Mouse (Mus musculus): Measurements from ENCODE around the gene Lrrc36.

Gene Lrrc36

DNA sequence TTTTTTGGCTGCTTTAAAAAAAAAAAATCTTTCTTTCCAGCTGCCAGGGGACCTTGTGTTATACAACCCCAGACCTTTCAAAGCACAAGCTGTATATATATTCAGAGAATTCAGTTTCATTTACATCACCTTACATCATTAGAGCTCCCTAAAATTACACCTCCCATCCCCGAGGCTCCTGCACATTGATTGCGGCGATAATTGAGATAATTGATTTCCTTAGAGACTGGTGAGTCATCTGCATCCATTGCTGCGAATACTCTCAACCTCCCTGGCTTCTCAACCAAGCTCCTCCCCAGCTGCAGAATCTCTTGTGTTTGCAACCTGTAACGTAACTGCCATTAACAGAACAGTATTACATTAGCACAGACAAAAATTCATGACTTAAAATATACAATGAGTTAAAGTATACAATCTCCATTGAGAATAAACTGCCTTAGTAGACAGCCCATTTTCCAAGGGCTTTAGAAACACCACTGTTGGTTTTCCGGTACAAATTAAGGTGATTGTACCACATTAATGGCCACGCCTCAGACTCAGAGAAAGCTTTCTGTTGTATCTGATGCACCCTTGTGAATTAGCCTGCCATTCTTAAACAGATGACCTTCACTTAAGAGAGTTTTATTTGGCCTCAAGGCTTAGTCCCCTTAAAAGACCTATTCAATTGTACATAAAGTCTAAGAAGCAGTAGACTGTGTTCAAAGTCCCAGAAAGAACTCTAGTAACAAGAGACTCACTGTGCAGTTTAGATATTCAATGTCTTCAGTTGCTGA is 18.6 kb downstream of the Lrrc36 start:
- no peak for DNase-seq (ENCODE audit: low spot score in 2 of 2)

DNA sequence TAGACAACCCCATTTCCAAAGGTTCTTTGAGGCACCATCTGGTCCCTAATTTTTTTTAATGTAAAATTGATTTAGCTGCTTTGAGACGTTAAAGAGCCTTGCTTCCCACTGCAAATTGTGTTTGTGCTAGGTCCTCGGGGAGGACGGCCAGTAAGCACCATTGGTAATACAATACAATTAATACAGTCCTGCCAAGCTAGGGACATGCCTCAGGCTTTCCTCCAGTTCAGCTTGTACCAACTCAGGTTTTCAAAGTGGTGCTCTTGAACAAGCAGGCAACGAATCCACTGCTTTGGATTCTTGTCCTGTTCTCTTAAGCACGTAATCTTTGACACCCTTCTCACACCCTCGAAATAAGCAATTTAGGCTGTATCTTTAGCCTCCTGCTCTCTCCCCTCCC is 19.6 kb downstream of the Lrrc36 start:
- no peak for DNase-seq (ENCODE audit: low spot score in 2 of 2)

DNA sequence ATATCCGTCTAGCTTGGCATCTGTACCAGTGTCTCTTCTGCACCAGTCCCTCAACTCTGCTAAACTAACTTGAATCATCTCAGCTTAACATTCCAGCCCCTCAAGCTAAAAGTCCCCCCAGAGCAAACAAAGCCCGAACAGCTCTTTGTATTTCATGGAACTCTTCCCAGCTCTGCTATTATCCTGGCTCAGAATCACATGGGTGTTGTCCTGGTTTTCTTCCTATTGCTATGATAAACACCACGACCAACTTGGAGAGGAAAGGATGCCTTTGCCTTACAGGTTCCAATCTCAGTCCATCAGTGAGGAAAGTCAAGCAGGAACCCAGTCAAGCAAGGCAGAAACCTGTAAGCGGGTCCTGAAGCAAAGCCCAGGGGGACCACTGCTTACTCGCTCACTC is 20.1 kb downstream of the Lrrc36 start:
- DNase-seq (ENCODE audit: low spot score in 2 of 2) = no peak

DNA sequence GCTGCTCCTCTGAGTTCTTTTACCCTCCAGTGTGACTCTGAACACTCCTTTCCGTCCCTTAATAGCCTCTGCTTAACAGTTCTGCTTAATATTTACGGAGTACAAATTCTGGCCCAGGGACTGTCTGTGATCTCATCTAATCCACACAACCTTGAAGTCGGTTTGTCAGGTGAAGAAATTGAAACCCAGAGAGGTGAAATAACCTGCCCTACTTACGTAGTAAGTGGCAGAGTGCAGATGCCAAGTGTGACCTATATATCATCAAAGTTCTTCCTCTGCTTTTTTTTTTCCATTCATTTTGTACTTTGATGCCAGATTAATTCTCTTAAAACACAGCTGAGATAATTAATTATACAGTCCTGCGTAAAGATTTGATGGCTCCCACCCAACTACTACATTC is 20.8 kb downstream of the Lrrc36 start:
- no peak for DNase-seq (ENCODE audit: low spot score in 2 of 2)

DNA sequence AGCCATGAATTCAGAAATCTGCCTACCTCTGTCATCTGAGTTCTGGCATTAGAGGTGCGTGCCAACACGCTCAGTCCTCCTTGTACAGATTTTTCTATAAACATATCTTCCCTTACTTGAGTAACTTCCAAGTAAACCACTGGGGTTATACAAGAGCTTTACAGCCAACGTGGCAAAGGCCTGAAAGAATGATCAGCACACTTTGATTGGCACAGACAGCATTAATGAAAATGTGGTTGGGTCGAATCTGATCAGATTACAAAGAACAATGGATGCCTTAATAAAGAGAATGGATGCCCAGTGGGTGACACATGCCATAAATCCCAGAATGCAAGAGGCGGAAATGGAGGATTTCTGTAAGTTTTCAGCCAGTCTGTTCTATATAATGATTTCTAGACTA is 22.8 kb downstream of the Lrrc36 start:
- no peak for DNase-seq (ENCODE audit: low spot score in 2 of 2)

DNA sequence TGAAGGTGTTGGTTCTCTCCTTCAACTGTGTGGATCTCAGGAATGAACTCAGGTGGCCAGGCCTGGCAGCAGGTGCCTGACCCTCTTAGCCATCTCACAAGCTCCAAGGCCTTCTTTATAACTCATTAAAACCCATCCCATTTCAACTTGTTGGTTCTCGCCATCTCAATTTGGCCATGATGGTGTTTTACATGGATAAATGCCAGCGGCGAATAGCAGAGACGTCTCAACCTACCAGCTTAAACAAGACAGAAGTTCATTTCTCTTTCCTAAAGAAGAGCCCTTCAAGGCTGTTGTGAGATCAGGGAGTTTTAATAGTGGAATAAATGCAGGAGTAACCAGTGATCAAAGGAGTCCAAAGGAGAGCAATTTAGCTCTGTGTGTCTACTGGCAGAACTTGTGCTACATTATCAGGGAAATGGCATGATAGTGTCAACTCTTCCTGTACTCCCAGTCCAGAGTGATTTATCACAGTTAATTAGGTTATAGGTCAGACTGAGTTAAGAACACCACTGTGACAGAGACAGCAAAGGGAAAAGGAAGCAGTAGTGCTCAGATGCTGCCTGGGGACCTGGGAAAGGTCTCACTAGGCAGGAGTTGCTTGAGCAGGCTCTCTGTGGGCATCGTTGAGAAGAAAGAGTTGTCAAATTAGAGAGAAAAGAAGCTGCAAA is 23.8 kb downstream of the Lrrc36 start:
- no peak for DNase-seq (ENCODE audit: low spot score in 2 of 2)

DNA sequence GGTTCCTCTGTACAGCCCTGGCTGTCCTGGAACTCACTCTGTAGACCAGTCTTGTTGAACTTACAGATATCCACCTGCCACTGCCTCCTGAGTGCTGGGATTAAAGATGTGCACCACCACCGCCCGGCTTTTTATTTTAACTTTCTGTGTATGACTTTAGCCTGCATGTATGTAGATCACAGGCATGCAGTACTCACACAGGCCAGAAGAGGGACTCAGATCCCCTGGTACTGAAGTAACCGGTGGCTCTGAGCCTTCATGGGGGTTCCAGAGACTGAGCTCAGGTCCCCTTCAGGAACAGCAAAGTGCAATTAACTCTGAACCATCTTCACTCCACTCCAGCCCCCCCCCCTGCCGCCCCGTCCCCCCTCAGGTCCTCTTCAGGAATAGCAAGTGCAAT is 25.5 kb downstream of the Lrrc36 start:
- DNase-seq (ENCODE audit: low spot score in 2 of 2) = no peak

DNA sequence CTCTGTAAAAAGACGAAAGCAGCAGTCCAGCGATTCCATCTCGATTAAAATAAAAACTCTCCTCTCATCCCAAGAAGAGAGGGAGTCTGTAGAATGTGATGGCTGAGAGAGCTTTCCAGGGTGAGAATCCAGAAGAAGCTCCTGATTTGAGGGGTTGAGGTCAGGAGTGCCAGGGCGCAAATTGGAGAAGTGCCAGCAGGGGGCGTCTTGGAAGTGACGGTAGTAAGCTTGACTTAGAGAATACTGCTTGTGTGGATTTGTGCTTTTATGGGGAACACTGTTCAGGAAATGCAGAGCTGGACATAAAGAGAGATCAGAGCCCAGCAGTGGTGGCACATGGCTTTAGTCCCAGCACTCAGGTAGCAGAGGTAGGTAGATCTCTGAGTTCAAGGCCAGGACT is 28.1 kb downstream of the Lrrc36 start:
- DNase-seq (ENCODE audit: low spot score in 2 of 2) = no peak

DNA sequence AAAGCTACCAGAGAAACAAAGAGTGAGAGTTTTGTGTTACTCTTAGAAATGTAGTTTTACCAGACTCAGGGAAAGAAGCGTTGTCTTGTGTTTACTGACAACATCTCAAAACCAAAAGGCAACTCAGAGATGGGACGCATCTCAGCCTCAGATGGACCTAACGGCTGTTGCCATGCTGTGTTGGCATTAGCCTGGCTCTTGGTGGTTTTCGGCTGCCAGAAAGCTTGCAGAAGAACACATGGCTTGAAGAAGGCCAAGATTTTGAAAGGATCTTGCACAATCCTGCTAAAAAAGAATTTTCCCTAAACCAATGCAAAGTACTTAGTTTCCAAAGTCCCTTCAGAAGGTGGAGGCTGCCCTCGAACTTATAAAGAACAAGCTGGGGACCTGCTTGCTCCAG is 29.3 kb downstream of the Lrrc36 start:
- DNase-seq (ENCODE audit: low spot score in 2 of 2) = no peak

DNA sequence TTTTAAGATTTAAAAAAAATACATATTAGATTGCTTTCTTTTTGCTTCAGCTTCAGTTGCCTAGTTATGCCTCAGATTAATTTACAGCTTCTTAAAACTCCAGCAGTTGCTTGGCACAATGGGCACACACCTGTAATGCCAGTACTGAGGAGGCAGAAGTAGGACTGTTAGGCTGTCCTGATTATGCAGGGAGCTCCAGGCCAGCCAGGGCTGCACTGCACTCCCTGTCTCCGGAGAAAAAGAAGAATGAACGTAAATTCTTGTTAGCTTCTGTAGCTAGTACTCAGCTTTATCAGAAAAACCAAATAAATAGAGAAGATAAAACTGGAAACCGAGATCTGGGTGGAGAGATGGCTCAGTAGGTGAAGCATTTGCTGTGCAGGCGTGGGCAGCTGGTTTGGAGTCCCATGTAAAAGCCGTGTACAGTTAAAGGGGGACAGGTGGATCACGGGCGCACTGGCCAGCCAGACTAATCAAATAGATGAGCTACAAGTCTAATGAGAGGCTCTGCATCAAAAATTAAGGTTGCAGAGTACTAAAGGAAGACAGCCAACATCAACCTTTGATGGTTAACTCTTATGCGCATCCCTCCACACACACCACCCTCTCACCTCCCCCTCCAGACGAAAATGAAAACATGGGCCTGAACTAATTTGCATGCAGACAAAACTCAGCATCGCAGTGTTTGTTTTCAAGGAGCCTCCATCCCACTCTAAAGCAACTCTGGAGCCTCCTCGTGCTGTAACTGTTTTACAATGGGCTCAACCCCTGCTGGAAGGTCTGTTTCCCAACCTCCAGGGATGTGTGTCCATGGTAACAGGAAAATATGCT is 32.1 kb downstream of the Lrrc36 start:
- DNase-seq (ENCODE audit: low spot score in 2 of 2) = peak in 1 of 2 experiments; percentile 38

DNA sequence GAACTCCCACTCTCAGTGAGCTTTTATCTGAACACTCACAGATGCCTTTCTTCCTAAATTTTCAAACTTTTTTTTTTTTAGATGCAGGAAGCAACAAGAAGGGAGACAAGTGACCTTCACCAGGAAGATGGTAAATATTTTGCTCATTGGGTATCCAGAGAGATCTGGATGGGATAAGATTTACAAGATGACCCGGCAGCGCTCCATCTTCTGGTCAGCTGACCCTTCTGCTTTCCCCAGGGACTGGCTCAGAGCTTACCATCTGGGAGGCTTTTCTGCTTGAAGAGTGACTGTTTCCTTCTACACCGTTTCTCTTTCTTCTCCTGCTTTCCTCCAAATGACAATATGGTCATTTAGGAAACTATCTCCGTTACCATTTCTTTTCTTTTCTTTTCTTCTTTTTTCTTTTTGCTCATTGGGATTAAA is 32.8 kb downstream of the Lrrc36 start:
- no peak for DNase-seq (ENCODE audit: low spot score in 2 of 2)

DNA sequence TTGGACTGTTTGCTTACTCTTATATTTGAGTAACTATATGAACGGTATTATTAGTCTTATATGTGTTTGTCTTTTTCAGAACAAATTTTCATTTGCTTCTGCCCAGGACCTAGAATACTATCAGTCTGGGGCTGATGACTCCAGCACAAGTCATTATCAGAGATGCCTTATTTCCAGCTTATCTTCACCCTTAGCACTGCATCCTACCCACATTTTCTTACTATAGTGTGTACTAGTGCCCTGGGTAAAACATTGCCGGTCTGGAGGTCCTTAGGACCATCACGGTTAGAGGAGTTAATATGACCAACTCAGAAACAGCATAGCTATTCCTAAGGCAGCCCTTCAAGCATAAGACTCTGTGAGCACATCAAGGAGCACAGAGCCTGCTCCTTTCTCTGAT is 34.8 kb downstream of the Lrrc36 start:
- DNase-seq (ENCODE audit: low spot score in 2 of 2) = no peak

DNA sequence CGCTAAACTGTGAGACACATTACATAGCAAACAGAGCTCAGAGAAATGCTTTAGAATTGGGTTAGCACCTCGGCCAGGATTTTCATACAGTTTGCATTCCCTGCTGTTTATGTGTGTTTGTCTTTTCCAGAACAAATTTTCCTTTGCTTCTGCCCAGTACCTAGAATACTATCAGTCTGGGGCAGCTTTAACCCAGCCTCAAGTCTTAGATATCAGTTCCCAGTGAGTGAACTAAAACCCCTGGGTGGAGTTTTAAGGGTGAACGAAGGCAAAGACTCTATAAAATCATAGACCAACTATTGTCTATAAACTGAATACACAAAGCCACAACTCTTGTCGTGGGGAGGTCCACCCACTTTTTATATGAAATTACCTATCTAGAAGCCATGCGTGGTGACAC is 35.2 kb downstream of the Lrrc36 start:
- DNase-seq (ENCODE audit: low spot score in 2 of 2) = no peak

DNA sequence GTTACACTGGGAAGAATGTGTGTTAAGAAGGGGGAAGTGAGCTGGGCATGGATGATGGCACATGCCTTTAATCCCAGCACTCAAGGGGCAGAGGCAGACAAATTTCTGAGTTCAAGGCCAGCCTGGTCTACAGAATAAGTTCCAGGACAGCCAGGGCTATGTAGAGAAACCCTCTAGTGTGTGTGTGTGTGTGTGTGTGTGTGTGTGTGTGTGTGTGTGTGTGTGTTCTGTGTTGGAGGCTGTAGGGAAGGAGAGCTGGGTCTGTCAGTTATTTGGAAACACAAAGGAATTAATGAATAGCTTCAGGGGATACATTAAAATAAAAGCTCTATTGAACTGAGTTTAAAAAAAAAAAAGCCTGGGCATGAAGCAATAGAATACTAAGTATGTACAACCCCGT is 37.6 kb downstream of the Lrrc36 start:
- DNase-seq (ENCODE audit: low spot score in 2 of 2) = no peak

DNA sequence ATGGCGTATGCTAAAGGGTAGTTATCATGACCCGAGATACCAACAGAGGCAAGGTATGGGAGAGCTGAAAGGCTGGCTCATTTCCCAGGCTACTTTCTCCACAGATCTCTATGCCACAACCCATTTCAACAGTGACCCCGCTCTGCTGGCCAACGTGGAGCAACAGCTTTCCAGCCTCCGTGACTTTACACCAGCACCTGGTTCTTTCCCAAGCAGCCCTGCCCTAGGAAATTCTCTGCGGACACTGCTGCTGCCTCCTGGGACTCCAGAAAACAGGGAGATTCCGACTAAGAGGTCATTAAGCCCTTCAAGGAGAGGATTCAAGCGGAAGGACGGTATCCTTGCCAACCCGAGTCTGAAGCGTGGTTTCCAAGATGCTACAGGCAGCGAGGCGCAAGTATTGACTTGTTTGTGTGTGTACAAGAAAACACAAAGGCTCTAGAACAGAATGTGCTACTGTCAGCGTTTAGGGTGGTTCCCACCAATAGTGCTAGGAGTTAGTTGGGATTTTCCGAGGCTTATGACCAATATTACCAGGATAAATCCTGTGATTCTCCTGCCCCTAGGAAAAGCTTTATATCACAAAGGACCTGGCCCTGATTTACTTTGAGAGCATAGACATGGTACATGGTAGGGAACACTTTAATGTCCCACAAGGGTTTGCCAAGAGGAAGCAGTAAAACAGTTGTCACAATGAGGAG is 38.7 kb downstream of the Lrrc36 start:
- no peak for DNase-seq (ENCODE audit: low spot score in 2 of 2)

DNA sequence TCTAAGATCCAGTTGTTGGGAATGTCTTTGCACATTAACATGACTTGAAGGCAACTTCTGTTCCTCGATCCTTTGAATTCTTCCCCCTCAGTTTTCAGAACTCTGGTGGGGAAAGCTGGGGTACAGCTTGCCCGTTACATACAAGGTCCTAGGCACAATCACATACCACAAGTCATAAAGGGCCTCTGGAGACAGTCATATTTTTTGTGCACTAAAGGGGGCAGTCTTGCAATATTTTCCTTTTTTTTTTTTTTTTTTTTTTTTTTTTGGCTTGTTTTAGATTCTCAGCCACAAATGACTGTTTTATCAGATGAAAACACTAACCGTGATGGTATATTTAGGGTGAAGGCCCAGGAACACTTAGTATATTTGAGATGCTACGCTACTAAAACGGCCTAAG is 39.9 kb downstream of the Lrrc36 start:
- DNase-seq (ENCODE audit: low spot score in 2 of 2) = no peak

DNA sequence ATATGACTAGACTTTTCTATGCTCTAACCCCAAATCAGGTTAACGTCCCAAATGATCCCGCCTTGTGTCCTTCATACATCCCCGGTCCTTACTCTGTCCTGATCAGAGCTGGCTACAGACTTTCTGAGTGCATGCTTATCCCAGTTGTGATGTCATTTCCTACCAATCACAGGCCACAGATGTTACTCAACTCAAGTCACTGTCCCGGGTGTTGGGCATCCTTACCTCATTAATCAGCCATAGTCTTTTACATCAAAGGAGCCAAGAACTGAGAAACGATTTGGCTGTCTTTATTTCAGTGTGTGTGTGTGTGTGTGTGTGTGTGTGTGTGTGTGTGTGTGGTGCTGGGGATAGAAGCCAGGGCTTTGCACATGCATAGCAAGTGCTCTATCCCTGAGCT is 40.7 kb downstream of the Lrrc36 start:
- no peak for DNase-seq (ENCODE audit: low spot score in 2 of 2)

DNA sequence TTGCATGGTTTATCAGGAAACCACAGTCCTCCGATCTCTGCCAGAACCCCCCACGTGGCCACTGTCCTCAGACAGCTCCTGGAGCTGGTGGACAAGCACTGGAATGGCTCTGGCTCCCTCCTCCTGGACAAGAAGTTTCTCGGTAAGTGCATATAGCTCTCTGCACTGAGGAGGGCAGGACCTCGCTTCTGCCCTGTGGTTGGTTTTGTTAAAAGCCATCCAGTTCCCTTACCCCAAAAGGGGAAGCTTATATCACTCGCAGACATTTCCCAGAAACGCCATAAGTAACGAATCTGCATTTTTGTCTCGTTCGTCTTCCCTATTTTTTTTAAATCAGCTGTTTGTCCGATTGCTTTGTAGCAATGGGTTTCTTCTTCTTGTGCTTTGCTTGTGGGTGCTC is 41.8 kb downstream of the Lrrc36 start:
- no peak for DNase-seq (ENCODE audit: low spot score in 2 of 2)

DNA sequence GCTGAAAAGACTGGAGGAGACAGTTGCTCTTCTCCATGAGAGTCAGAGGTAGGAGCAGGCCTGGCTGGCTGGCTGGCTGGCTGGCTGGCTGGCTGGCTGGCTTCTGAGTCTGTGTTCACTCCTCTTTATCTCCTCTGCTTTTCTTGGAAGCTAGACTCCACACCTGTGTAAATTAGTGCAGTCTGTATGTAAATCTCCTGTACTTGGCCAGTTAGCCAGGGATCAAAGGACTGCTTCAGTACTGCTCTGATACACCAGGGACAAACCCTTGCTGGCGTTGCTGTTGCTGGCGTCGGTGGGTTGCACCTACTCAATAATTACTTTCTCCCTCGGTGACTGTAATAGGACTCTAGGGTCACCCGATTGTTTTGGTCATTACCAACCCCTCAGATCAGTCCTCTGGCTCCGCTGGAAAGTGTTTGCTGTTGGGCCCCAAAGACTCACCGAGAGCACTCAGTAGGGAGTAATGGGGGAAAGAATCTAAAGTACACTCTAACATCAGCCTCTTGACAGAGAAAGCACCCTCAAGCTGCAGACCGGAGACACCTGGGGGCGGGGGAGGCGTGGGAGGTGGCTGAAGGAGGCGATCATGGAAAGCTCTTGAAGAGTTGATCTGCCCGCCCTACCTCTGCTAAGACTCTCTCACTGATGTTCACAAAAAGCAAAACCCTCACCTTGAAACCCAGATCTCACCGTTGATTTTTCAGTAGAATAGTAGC is 47.9 kb downstream of the Lrrc36 start:
- DNase-seq (ENCODE audit: low spot score in 2 of 2) = no peak

DNA sequence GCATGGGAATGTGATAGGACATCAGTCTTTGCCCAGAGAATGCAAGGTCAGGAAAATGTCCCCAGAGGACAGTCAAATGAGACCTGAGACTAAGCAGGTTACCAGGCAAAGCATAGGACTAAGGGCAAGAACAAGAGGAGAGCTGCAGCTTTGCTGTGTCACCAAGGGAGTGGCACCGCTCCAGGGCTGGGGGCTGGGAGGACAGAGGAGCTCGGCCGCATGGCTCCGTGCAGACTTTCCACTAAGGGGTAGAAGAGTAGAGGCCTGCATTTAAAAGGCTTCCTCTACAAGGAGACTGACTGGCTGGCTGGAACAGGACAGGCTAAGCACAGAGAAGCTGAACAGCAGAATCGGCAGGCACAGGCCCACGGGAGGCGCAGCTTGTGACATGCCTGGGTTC is 51.2 kb downstream of the Lrrc36 start:
- DNase-seq (ENCODE audit: low spot score in 2 of 2) = no peak

DNA sequence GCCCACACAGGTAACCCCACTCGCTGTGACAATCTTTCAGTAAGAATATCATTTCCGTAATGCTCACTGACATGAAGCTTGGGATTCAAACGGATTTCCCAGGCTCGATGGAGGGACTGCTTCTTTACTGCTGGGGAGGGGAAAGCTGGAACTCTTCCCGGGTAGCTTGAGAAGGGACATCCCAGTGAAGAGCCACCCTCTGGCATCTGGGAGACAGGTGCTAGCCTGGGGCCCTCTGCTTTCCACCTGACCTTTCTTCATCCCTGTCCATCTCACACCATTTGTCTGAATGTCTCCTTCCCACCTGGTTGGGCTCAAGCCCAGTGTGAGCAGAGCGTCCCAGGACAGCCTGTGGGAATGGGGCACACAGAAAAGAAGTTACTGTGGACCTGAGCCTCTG is 52.9 kb downstream of the Lrrc36 start:
- DNase-seq (ENCODE audit: low spot score in 2 of 2) = no peak

Measured in left cerebral cortex, adult 9 months (tissue).